Mouse (Mus musculus): ENCODE data around the gene Rhog. TPM values are rescaled to one million over a fixed set of nuclear protein-coding genes. Genes with fewer than 3 reads are reported as not detected.

The Rhog gene
- total RNA-seq, 1 experiment from 2014 or later: 34.9 TPM

GRCm38 (mm10) chr7:102239591-102239990, 16.3 kb downstream of the Rhog start:
- no peak for ATAC-seq (replicated peaks in 1 of 2; ENCODE audit: insufficient read depth in 1 of 2, low FRiP score in 2 of 2, low TSS enrichment in 1 of 2, low read depth in 1 of 2, poor library complexity in 2 of 2, severe bottlenecking in 2 of 2)

GRCm38 (mm10) chr7:102238686-102239286, 17.1 kb downstream of the Rhog start:
- ATAC-seq (replicated peaks in 1 of 2; ENCODE audit: insufficient read depth in 1 of 2, low FRiP score in 2 of 2, low TSS enrichment in 1 of 2, low read depth in 1 of 2, poor library complexity in 2 of 2, severe bottlenecking in 2 of 2): no peak

- ATAC-seq (replicated peaks in 1 of 2; ENCODE audit: insufficient read depth in 1 of 2, low FRiP score in 2 of 2, low TSS enrichment in 1 of 2, low read depth in 1 of 2, poor library complexity in 2 of 2, severe bottlenecking in 2 of 2): no peak
Observed at GRCm38 (mm10) chr7:102233059-102233458, 22.8 kb downstream of the Rhog start.

- no peak for ATAC-seq (replicated peaks in 1 of 2; ENCODE audit: insufficient read depth in 1 of 2, low FRiP score in 2 of 2, low TSS enrichment in 1 of 2, low read depth in 1 of 2, poor library complexity in 2 of 2, severe bottlenecking in 2 of 2)
Observed at GRCm38 (mm10) chr7:102229814-102230213, 26.0 kb downstream of the Rhog start.

GRCm38 (mm10) chr7:102228049-102228670, 27.7 kb downstream of the Rhog start:
- ATAC-seq (replicated peaks in 1 of 2; ENCODE audit: insufficient read depth in 1 of 2, low FRiP score in 2 of 2, low TSS enrichment in 1 of 2, low read depth in 1 of 2, poor library complexity in 2 of 2, severe bottlenecking in 2 of 2): no peak

- ATAC-seq (replicated peaks in 1 of 2; ENCODE audit: insufficient read depth in 1 of 2, low FRiP score in 2 of 2, low TSS enrichment in 1 of 2, low read depth in 1 of 2, poor library complexity in 2 of 2, severe bottlenecking in 2 of 2): no peak
Observed at GRCm38 (mm10) chr7:102226051-102226450, 29.8 kb downstream of the Rhog start.

GRCm38 (mm10) chr7:102223883-102224738, 31.7 kb downstream of the Rhog start:
- ATAC-seq (replicated peaks in 1 of 2; ENCODE audit: insufficient read depth in 1 of 2, low FRiP score in 2 of 2, low TSS enrichment in 1 of 2, low read depth in 1 of 2, poor library complexity in 2 of 2, severe bottlenecking in 2 of 2): no peak

GRCm38 (mm10) chr7:102222830-102223556, 32.9 kb downstream of the Rhog start:
- ATAC-seq (replicated peaks in 1 of 2; ENCODE audit: insufficient read depth in 1 of 2, low FRiP score in 2 of 2, low TSS enrichment in 1 of 2, low read depth in 1 of 2, poor library complexity in 2 of 2, severe bottlenecking in 2 of 2): peak; percentile 76 to 84

- peak; percentile 80 to 83 for ATAC-seq (replicated peaks in 1 of 2; ENCODE audit: insufficient read depth in 1 of 2, low FRiP score in 2 of 2, low TSS enrichment in 1 of 2, low read depth in 1 of 2, poor library complexity in 2 of 2, severe bottlenecking in 2 of 2)
Observed at GRCm38 (mm10) chr7:102222336-102222735, 33.5 kb downstream of the Rhog start.

- ATAC-seq (replicated peaks in 1 of 2; ENCODE audit: insufficient read depth in 1 of 2, low FRiP score in 2 of 2, low TSS enrichment in 1 of 2, low read depth in 1 of 2, poor library complexity in 2 of 2, severe bottlenecking in 2 of 2): no peak
Observed at GRCm38 (mm10) chr7:102221899-102222298, 34.0 kb downstream of the Rhog start.

- no peak for ATAC-seq (replicated peaks in 1 of 2; ENCODE audit: insufficient read depth in 1 of 2, low FRiP score in 2 of 2, low TSS enrichment in 1 of 2, low read depth in 1 of 2, poor library complexity in 2 of 2, severe bottlenecking in 2 of 2)
Observed at GRCm38 (mm10) chr7:102211071-102211470, 44.8 kb downstream of the Rhog start.

GRCm38 (mm10) chr7:102209756-102210721, 45.8 kb downstream of the Rhog start, which contains the start of the genes Nup98 and Pgap2:
Gene Nup98 (minus strand): TSS chr7:102210176.
Gene Pgap2 (plus strand): TSS chr7:102210208.
- ATAC-seq (replicated peaks in 1 of 2; ENCODE audit: insufficient read depth in 1 of 2, low FRiP score in 2 of 2, low TSS enrichment in 1 of 2, low read depth in 1 of 2, poor library complexity in 2 of 2, severe bottlenecking in 2 of 2): peak; percentile 94 to 95

- ATAC-seq (replicated peaks in 1 of 2; ENCODE audit: insufficient read depth in 1 of 2, low FRiP score in 2 of 2, low TSS enrichment in 1 of 2, low read depth in 1 of 2, poor library complexity in 2 of 2, severe bottlenecking in 2 of 2): no peak
Observed at GRCm38 (mm10) chr7:102208806-102209363, 47.0 kb downstream of the Rhog start.

GRCm38 (mm10) chr7:102205646-102206045, 50.2 kb downstream of the Rhog start:
- ATAC-seq (replicated peaks in 1 of 2; ENCODE audit: insufficient read depth in 1 of 2, low FRiP score in 2 of 2, low TSS enrichment in 1 of 2, low read depth in 1 of 2, poor library complexity in 2 of 2, severe bottlenecking in 2 of 2): no peak

- no peak for ATAC-seq (replicated peaks in 1 of 2; ENCODE audit: insufficient read depth in 1 of 2, low FRiP score in 2 of 2, low TSS enrichment in 1 of 2, low read depth in 1 of 2, poor library complexity in 2 of 2, severe bottlenecking in 2 of 2)
Observed at GRCm38 (mm10) chr7:102204296-102204857, 51.5 kb downstream of the Rhog start.

Measured in hematopoietic stem cell, adult 5-6 weeks (primary cell).